Mouse (Mus musculus): ENCODE data around the gene Pkn2. TPM values are rescaled to one million over a fixed set of nuclear protein-coding genes. Genes with fewer than 3 reads are reported as not detected.

Gene Pkn2
- polyA plus RNA-seq, 1 experiment from 2014 or later, result 30.0 TPM

DNA sequence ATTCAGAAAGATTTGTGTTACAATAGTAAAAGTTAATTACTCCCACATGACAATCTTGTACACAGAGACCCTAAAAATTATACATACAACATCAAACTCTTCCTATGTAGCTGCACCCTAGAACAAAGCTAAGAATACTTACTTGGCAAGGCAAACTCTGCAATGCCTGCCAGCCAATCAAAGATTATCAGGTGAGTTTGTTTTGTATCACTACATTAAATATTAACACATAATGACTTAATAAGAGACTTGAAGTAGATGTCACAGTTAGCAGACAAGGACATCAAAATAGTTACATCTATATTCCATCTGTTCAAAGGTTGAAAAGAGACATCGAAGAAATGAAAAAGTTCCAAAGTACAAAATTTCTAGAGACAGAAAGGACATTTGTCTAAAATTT lies 58.2 kb downstream of the Pkn2 start:
- TF ChIP-seq CTCF (IDR thresholded peaks at IDR 0.05; ENCODE audit: low read depth), result no peak
- no peak for TF ChIP-seq EP300 (IDR thresholded peaks at IDR 0.05; ENCODE audit: low read depth)
- no peak overlapping the region for H3K27ac ChIP-seq (ENCODE audit: low read depth)
- WGBS (ENCODE audit: insufficient replicate concordance), result 91% methylated on average over 1 of the region's 1 CpGs
- no peaks in the 10 kb centered on the region for H3K27me3 ChIP-seq (ENCODE audit: insufficient read depth, low read length)
- H3K9ac ChIP-seq (replicated peaks), result no peak overlapping the region
- H3K4me1 ChIP-seq (ENCODE audit: insufficient read depth), result no peaks in the 10 kb centered on the region
- H3K4me2 ChIP-seq (ENCODE audit: low read depth, low read length), result no peak overlapping the region
- H3K4me3 ChIP-seq (ENCODE audit: low read depth, low read length), result no peak overlapping the region
- DNase-seq (no peak), ATAC-seq (no peak)
- no peaks in the 10 kb centered on the region for H3K9me3 ChIP-seq (ENCODE audit: low read length)
- H3K36me3 ChIP-seq (replicated peaks; ENCODE audit: insufficient read depth, low read length), result peaks cover 49% of the 10 kb centered on the region

GRCm38 (mm10) chr3:142817506-142817905 lies 64.3 kb downstream of the Pkn2 start:
- TF ChIP-seq EP300 (IDR thresholded peaks at IDR 0.05; ENCODE audit: low read depth) (no peak), CTCF (IDR thresholded peaks at IDR 0.05; ENCODE audit: low read depth) (no peak)
- no peaks in the 10 kb centered on the region for H3K27me3 ChIP-seq (ENCODE audit: insufficient read depth, low read length)
- H3K9ac ChIP-seq (replicated peaks), result no peak overlapping the region
- H3K36me3 ChIP-seq (replicated peaks; ENCODE audit: insufficient read depth, low read length), result peaks cover 32% of the 10 kb centered on the region
- no peak overlapping the region for H3K27ac ChIP-seq (ENCODE audit: low read depth)
- ATAC-seq (no peak), DNase-seq (no peak)
- no peaks in the 10 kb centered on the region for H3K9me3 ChIP-seq (ENCODE audit: low read length)
- H3K4me3 ChIP-seq (ENCODE audit: low read depth, low read length), result no peak overlapping the region
- no peaks in the 10 kb centered on the region for H3K4me1 ChIP-seq (ENCODE audit: insufficient read depth)
- no peak overlapping the region for H3K4me2 ChIP-seq (ENCODE audit: low read depth, low read length)
- over 99% methylated on average over 3 of the region's 3 CpGs for WGBS (ENCODE audit: insufficient replicate concordance)

- Histone ChIP-seq H3K9ac (replicated peaks) (no peak overlapping the region), H3K27ac (ENCODE audit: low read depth) (no peak overlapping the region), H3K9me3 (ENCODE audit: low read length) (no peaks in the 10 kb centered on the region), H3K4me3 (ENCODE audit: low read depth, low read length) (no peak overlapping the region), H3K4me2 (ENCODE audit: low read depth, low read length) (no peak overlapping the region), H3K27me3 (ENCODE audit: insufficient read depth, low read length) (no peaks in the 10 kb centered on the region), H3K4me1 (ENCODE audit: insufficient read depth) (no peaks in the 10 kb centered on the region), H3K36me3 (replicated peaks; ENCODE audit: insufficient read depth, low read length) (peaks cover 49% of the 10 kb centered on the region)
- 86% methylated on average over 3 of the region's 3 CpGs for WGBS (ENCODE audit: insufficient replicate concordance)
- ATAC-seq (no peak), DNase-seq (no peak)
- TF ChIP-seq CTCF (IDR thresholded peaks at IDR 0.05; ENCODE audit: low read depth) (no peak), EP300 (IDR thresholded peaks at IDR 0.05; ENCODE audit: low read depth) (no peak)
Measured at GRCm38 (mm10) chr3:142811582-142811981, 70.2 kb downstream of the Pkn2 start.

- H3K27me3 ChIP-seq (ENCODE audit: insufficient read depth, low read length), result no peaks in the 10 kb centered on the region
- no peak overlapping the region for H3K4me3 ChIP-seq (ENCODE audit: low read depth, low read length)
- DNase-seq, result no peak
- H3K27ac ChIP-seq (ENCODE audit: low read depth), result no peak overlapping the region
- TF ChIP-seq EP300 (IDR thresholded peaks at IDR 0.05; ENCODE audit: low read depth), result no peak
- no peak for TF ChIP-seq CTCF (IDR thresholded peaks at IDR 0.05; ENCODE audit: low read depth)
- no peak overlapping the region for H3K9ac ChIP-seq (replicated peaks)
- H3K9me3 ChIP-seq (ENCODE audit: low read length), result no peaks in the 10 kb centered on the region
- no peak overlapping the region for H3K4me2 ChIP-seq (ENCODE audit: low read depth, low read length)
- H3K4me1 ChIP-seq (ENCODE audit: insufficient read depth), result no peaks in the 10 kb centered on the region
- no peak; the same call in 1 of the 2 replicates for ATAC-seq
- 78% methylated on average over 3 of the region's 3 CpGs for WGBS (ENCODE audit: insufficient replicate concordance)
- peaks cover 61% of the 10 kb centered on the region for H3K36me3 ChIP-seq (replicated peaks; ENCODE audit: insufficient read depth, low read length)
Measured at GRCm38 (mm10) chr3:142795587-142795986, 86.2 kb downstream of the Pkn2 start.

DNA sequence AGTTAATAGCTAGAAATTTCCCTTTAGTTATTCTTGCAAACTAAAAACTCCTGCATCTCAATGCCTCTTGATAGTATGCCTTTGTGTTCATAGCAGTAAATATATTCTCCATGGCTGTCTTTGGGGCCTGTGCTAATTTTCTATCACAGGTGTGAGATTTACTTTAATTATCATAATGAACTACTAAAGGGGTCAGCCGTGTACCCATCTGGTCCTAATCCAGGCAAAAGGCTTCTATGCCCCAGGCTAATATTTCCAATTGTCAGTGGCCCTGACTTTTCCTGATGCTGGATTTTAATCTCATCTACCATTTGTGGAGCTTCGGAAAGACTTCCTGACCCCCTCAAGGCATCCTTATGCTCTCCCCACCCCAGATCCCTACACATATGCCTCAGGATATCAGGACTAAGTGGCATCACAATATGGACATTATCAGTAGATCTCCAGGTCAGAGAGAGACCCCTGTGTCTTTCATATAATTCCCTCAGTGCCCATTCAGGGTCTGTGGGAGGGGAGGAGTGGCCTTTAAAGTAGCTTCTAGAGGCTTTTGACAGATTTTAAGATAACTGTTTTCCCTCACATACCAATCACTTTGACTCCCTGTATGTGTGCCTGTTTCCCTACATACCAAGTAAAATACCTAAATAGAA lies 95.3 kb downstream of the Pkn2 start:
- 82% methylated on average over 2 of the region's 2 CpGs for WGBS (ENCODE audit: insufficient replicate concordance)
- H3K9me3 ChIP-seq (ENCODE audit: low read length), result no peaks in the 10 kb centered on the region
- peaks cover 53% of the 10 kb centered on the region for H3K36me3 ChIP-seq (replicated peaks; ENCODE audit: insufficient read depth, low read length)

DNA sequence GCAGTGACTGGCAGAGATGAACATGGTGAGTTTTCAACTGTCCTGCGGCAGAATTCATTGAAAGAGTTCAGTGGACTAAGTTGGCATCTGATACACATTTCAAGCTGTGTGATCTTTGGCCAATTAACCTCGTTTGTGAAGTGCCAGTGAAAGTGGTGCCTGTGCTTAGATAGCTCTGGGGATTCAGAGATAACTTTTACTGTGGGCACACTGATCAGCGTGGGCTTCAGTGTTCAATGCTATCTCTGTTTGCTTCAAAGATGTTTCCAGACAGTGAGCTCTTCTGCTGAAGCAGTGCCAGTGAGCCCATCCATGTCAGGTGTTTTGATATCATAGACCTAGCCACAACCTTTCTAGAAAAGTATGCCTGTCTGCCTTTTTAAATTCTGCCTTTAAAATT lies 104.6 kb downstream of the Pkn2 start:
- Histone ChIP-seq H3K4me1 (ENCODE audit: insufficient read depth) (peaks cover 3% of the 10 kb centered on the region; the same call in 1 of the 2 replicates), H3K9ac (replicated peaks) (no peak overlapping the region), H3K4me3 (ENCODE audit: low read depth, low read length) (no peak overlapping the region), H3K27ac (ENCODE audit: low read depth) (no peak overlapping the region), H3K27me3 (ENCODE audit: insufficient read depth, low read length) (no peaks in the 10 kb centered on the region), H3K9me3 (ENCODE audit: low read length) (no peaks in the 10 kb centered on the region), H3K36me3 (replicated peaks; ENCODE audit: insufficient read depth, low read length) (peaks cover 78% of the 10 kb centered on the region), H3K4me2 (ENCODE audit: low read depth, low read length) (no peak overlapping the region)
- TF ChIP-seq EP300 (IDR thresholded peaks at IDR 0.05; ENCODE audit: low read depth) (no peak), CTCF (IDR thresholded peaks at IDR 0.05; ENCODE audit: low read depth) (no peak)
- no peak for ATAC-seq
- WGBS (ENCODE audit: insufficient replicate concordance), result 55% methylated on average over 3 of the region's 3 CpGs
- DNase-seq, result no peak

More for the DNA sequence above, 95.3 kb downstream of the Pkn2 start:
- no peaks in the 10 kb centered on the region for H3K4me1 ChIP-seq (ENCODE audit: insufficient read depth)
- H3K4me2 ChIP-seq (ENCODE audit: low read depth, low read length), result no peak overlapping the region
- H3K27ac ChIP-seq (ENCODE audit: low read depth), result no peak overlapping the region
- H3K27me3 ChIP-seq (ENCODE audit: insufficient read depth, low read length), result no peaks in the 10 kb centered on the region
- no peak overlapping the region for H3K9ac ChIP-seq (replicated peaks)
- TF ChIP-seq CTCF (IDR thresholded peaks at IDR 0.05; ENCODE audit: low read depth), result no peak
- TF ChIP-seq EP300 (IDR thresholded peaks at IDR 0.05; ENCODE audit: low read depth), result no peak
- DNase-seq (no peak), ATAC-seq (no peak)
- no peak overlapping the region for H3K4me3 ChIP-seq (ENCODE audit: low read depth, low read length)
